Mouse (Mus musculus): ENCODE data around the gene Chic2.

DNA sequence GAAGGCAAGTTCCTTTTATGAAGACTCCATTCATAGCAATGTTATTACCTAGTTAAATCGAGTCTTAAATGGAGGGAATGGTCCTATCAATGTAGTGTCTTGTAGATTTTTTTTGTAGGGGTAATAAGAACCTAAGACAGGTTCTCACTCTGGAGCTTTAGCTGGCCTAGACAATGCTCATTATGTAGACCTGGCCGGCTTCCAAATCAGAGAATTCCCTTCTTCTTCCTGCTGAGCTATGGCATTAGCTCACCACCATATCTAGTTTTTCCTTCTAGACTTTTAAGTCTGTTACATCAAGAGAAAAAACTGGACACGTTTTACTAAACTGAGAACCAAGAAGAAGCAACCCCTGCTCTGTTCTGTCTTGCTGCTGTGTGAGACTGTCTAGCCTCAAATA lies 42.5 kb downstream of the Chic2 start:
- TF ChIP-seq CTCF (IDR thresholded peaks at IDR 0.05; ENCODE audit: low read depth) = no peak
- TF ChIP-seq EP300 (optimal IDR thresholded peaks at IDR 0.05) = no peak
